ENCODE assay signal across 12 mouse cellular contexts in the genomic region with DNA sequence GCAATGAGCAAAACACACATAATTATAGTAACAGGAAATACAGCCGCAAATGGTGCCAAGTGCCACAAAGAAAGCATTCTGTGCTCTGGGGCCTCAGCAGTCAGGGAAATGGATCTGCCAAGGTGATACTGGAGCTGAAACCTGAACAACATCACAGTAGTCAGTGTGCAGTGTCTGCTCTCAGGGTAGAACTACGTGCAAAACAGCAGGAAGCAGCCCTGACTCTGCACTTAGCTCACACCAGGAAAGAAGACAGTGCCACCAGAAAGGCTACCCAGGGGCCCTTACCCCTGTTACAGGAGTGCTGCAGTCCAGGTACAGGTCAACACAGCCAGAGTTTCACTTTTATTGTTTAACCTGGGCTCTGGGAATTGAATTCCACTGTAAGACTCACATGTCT. TPM values are rescaled to one million over a fixed set of nuclear protein-coding genes. Genes with fewer than 3 reads are reported as not detected.
DNase-seq lines count a peak whose midpoint lies in the region; ATAC-seq and TF ChIP-seq lines count a peak whose summit lies in the region.
"Had no signal": no experiment of that assay in that cellular context is flagged by ENCODE, and none has a peak within 500 bp of the region (broad histone marks: within the 10 kb centered on the region; RNA-seq: fewer than 3 reads in every experiment).

No protein-coding gene starts in this region.

- H3K27me3 ChIP-seq in embryonic facial prominence, embryonic 14.5 days (replicated peaks; ENCODE audit: control insufficient read depth, insufficient read depth, low read length) = no peaks in the 10 kb centered on the region
- H3K27me3 ChIP-seq in embryonic facial prominence, embryonic 10.5 days (replicated peaks; ENCODE audit: low read depth, poor library complexity, severe bottlenecking) = no peaks in the 10 kb centered on the region
- no peaks in the 10 kb centered on the region for H3K27me3 ChIP-seq in intestine, embryonic 16.5 days (replicated peaks; ENCODE audit: control insufficient read depth, insufficient read depth, low read length)
- H3K27me3 ChIP-seq in stomach, postnatal 0 days (ENCODE audit: control insufficient read depth, insufficient read depth, low read length) = no peaks in the 10 kb centered on the region
- H3K27me3 ChIP-seq: heart, embryonic 15.5 days; midbrain, embryonic 12.5 days had no signal

- no peak overlapping the region for H3K4me2 ChIP-seq in embryonic facial prominence, embryonic 14.5 days (ENCODE audit: low read depth, low read length)
- H3K4me2 ChIP-seq in intestine, embryonic 16.5 days (ENCODE audit: low read depth, low read length) = no peak overlapping the region
- no peak overlapping the region for H3K4me2 ChIP-seq in stomach, postnatal 0 days (replicated peaks; ENCODE audit: low read depth)
- H3K4me2 ChIP-seq: heart, embryonic 15.5 days; midbrain, embryonic 12.5 days had no signal

- no peak for TF ChIP-seq EP300 in stomach, postnatal 0 days (optimal IDR thresholded peaks at IDR 0.05)

- peak; percentile 18 for DNase-seq in embryonic facial prominence, embryonic 14.5 days (ENCODE audit: low spot score)
- no peak for DNase-seq in embryonic facial prominence, embryonic 10.5 days (ENCODE audit: low spot score)
- peak; percentile 47 for DNase-seq in CD4-positive, CD25-positive, alpha-beta regulatory T cell, adult 2 months (ENCODE audit: low read depth, low spot score)
- DNase-seq in stomach, postnatal 0 days (ENCODE audit: low spot score) = no peak
- DNase-seq in left cerebral cortex, postnatal 36 days (ENCODE audit: low spot score in 2 of 2) = no peak
- no peak for DNase-seq in left cerebral cortex, adult 9 months (ENCODE audit: low spot score in 2 of 2)
- DNase-seq: right cerebral cortex, postnatal 14 days had no signal

- ATAC-seq in embryonic facial prominence, embryonic 14.5 days (ENCODE audit: low read depth) = no peak
- peak; percentile 88 for ATAC-seq in intestine, embryonic 16.5 days
- peak; percentile 56; the same call in 1 of the 2 replicates for ATAC-seq in stomach, postnatal 0 days (ENCODE audit: low FRiP score, low TSS enrichment)
- no peak for ATAC-seq in megakaryocyte progenitor cell, adult 5-6 weeks (replicated peaks; ENCODE audit: poor library complexity)

- no peak overlapping the region for H3K9ac ChIP-seq in embryonic facial prominence, embryonic 14.5 days (ENCODE audit: low read depth, low read length)
- no peak overlapping the region for H3K9ac ChIP-seq in intestine, embryonic 16.5 days (ENCODE audit: low read depth, low read length)
- no peak overlapping the region for H3K9ac ChIP-seq in stomach, postnatal 0 days (ENCODE audit: low read length)
- H3K9ac ChIP-seq: heart, embryonic 15.5 days; midbrain, embryonic 12.5 days had no signal

- no peak overlapping the region for H3K27ac ChIP-seq in embryonic facial prominence, embryonic 14.5 days (replicated peaks; ENCODE audit: low read depth, low read length)
- H3K27ac ChIP-seq in embryonic facial prominence, embryonic 10.5 days (replicated peaks) = no peak overlapping the region
- H3K27ac ChIP-seq in intestine, embryonic 16.5 days (ENCODE audit: low read length) = no peak overlapping the region
- no peak overlapping the region for H3K27ac ChIP-seq in stomach, postnatal 0 days (replicated peaks)
- H3K27ac ChIP-seq: heart, embryonic 15.5 days; kidney, postnatal 0 days; midbrain, embryonic 12.5 days had no signal

- H3K4me3 ChIP-seq in embryonic facial prominence, embryonic 14.5 days (ENCODE audit: low read depth, low read length) = no peak overlapping the region
- no peak overlapping the region for H3K4me3 ChIP-seq in embryonic facial prominence, embryonic 10.5 days
- H3K4me3 ChIP-seq in intestine, embryonic 16.5 days (ENCODE audit: low read length) = no peak overlapping the region
- no peak overlapping the region for H3K4me3 ChIP-seq in stomach, postnatal 0 days (ENCODE audit: low read depth, low read length)
- H3K4me3 ChIP-seq: heart, embryonic 15.5 days; midbrain, embryonic 12.5 days had no signal

- peaks cover 4% of the 10 kb centered on the region for H3K4me1 ChIP-seq in embryonic facial prominence, embryonic 14.5 days (ENCODE audit: control insufficient read depth, insufficient read depth, low read length)
- peaks cover 37% of the 10 kb centered on the region for H3K4me1 ChIP-seq in embryonic facial prominence, embryonic 10.5 days
- peaks cover 8% of the 10 kb centered on the region; the same call in 1 of the 2 replicates for H3K4me1 ChIP-seq in intestine, embryonic 16.5 days (ENCODE audit: control insufficient read depth, insufficient read depth, low read length)
- no peaks in the 10 kb centered on the region for H3K4me1 ChIP-seq in stomach, postnatal 0 days (replicated peaks; ENCODE audit: control insufficient read depth, insufficient read depth)

- no peaks in the 10 kb centered on the region for H3K36me3 ChIP-seq in embryonic facial prominence, embryonic 14.5 days (ENCODE audit: control insufficient read depth, insufficient read depth, low read length)
- H3K36me3 ChIP-seq in embryonic facial prominence, embryonic 10.5 days (replicated peaks) = no peaks in the 10 kb centered on the region
- no peaks in the 10 kb centered on the region for H3K36me3 ChIP-seq in intestine, embryonic 16.5 days (ENCODE audit: control insufficient read depth, insufficient read depth, low read length)
- no peaks in the 10 kb centered on the region for H3K36me3 ChIP-seq in stomach, postnatal 0 days (ENCODE audit: control insufficient read depth, insufficient read depth, low read length)
- H3K36me3 ChIP-seq: heart, embryonic 15.5 days; midbrain, embryonic 12.5 days had no signal

- no peaks in the 10 kb centered on the region for H3K9me3 ChIP-seq in embryonic facial prominence, embryonic 14.5 days (ENCODE audit: control insufficient read depth, low read length)
- H3K9me3 ChIP-seq in embryonic facial prominence, embryonic 10.5 days = no peaks in the 10 kb centered on the region
- no peaks in the 10 kb centered on the region for H3K9me3 ChIP-seq in intestine, embryonic 16.5 days (ENCODE audit: control insufficient read depth, low read length)
- no peaks in the 10 kb centered on the region for H3K9me3 ChIP-seq in stomach, postnatal 0 days (ENCODE audit: control insufficient read depth, low read length)
- H3K9me3 ChIP-seq: heart, embryonic 15.5 days; midbrain, embryonic 12.5 days had no signal

- intact Hi-C loops in left cerebral cortex, postnatal 36 days (cut with DNase I) = no loop called here

- no peak for TF ChIP-seq CTCF in stomach, postnatal 0 days (IDR thresholded peaks at IDR 0.05; ENCODE audit: low read depth)

- 36% methylated on average over 2 of the region's 2 CpGs for WGBS in embryonic facial prominence, embryonic 14.5 days
- 42% methylated on average over 2 of the region's 2 CpGs for WGBS in embryonic facial prominence, embryonic 10.5 days
- 45% methylated on average over 2 of the region's 2 CpGs for WGBS in intestine, embryonic 16.5 days
- 53% methylated on average over 2 of the region's 2 CpGs for WGBS in stomach, postnatal 0 days

RNA-seq across cellular contexts. Expression of a gene that starts 54.0 kb away (rescaled TPM):
- 20.8 and 23.2 TPM in 2 replicates for polyA plus RNA-seq in embryonic facial prominence, embryonic 14.5 days (2014; fragmentation: Nextera tagmentation; extraction: Ambion mirVana)
- polyA plus RNA-seq in embryonic facial prominence, embryonic 10.5 days (2016; fragmentation: Nextera tagmentation; extraction: Ambion mirVana) = 23.0 and 25.7 TPM in 2 replicates
- 9.5 and 10.3 TPM in 2 replicates for polyA plus RNA-seq in intestine, embryonic 16.5 days (2015; fragmentation: Nextera tagmentation; extraction: Ambion mirVana)
- polyA plus RNA-seq in stomach, postnatal 0 days (2015; fragmentation: Nextera tagmentation; extraction: Ambion mirVana) = 7.5 and 9.6 TPM in 2 replicates
- 100 to 1,000 TPM; 133 to 136 TPM for total RNA-seq in left cerebral cortex, postnatal 36 days (2021)
- 84.0 and 107 TPM in 2 replicates for total RNA-seq in megakaryocyte progenitor cell, adult 5-6 weeks (2015)
- total RNA-seq in megakaryocyte progenitor cell, adult 5-6 weeks (2017) = 73.8 and 96.3 TPM in 2 replicates

Comparison
In these comparisons a context has a peak if more than half of its experiments do, and no peak if none do; other contexts are left out.
1. DNase-seq: peak in embryonic facial prominence, embryonic 14.5 days (single experiment) and CD4-positive, CD25-positive, alpha-beta regulatory T cell, adult 2 months (single experiment); none in embryonic facial prominence, embryonic 10.5 days (single experiment), stomach, postnatal 0 days (single experiment), left cerebral cortex, postnatal 36 days (0 of 2) and left cerebral cortex, adult 9 months (0 of 2).
2. ATAC-seq: peak in intestine, embryonic 16.5 days (single experiment) and stomach, postnatal 0 days (single experiment); none in embryonic facial prominence, embryonic 14.5 days (single experiment) and megakaryocyte progenitor cell, adult 5-6 weeks (single experiment).